Mouse (Mus musculus) heart, embryonic 15.5 days (tissue): ENCODE measurements at regions not wholly inside any gene's neighbourhood (a gene's known extent, or its start where the extent isn't known, plus 50 kb on each side); places are given as distances from the start of the nearest gene placed in this dataset.

Source experiments
- ATAC-seq: fragments of 200-750 bp; cut with Nextera tagmentation; replicated peaks from 2 replicates; pipeline ENCODE4 v1.8.0; 2017; ENCODE audit warnings: low read depth, moderate TSS enrichment; ENCODE audit not compliant: insufficient number of reproducible peaks, insufficient read depth, low FRiP score
- H3K27ac ChIP-seq: fragments of 300-500 bp; sonication (generic); 2 replicates; pipeline ENCODE4 v1.5.1; 2015; ENCODE audit warnings: mild to moderate bottlenecking, inconsistent platforms
- H3K27me3 ChIP-seq: fragments of 300-500 bp; sonication (generic); 2 replicates; pipeline ENCODE4 v1.6.1; 2015; ENCODE audit warnings: inconsistent platforms
- H3K36me3 ChIP-seq: fragments of 300-500 bp; sonication (generic); 2 replicates; pipeline ENCODE4 v1.6.1; 2015; ENCODE audit warnings: mild to moderate bottlenecking, inconsistent platforms
- H3K4me1 ChIP-seq: fragments of 300-500 bp; sonication (generic); replicated peaks from 2 replicates; pipeline ENCODE4 v1.6.1; 2015; ENCODE audit warnings: inconsistent platforms
- H3K4me2 ChIP-seq: fragments of 300-500 bp; sonication (generic); 2 replicates; pipeline ENCODE4 v1.6.1; 2015; ENCODE audit warnings: inconsistent platforms, mild to moderate bottlenecking, moderate library complexity
- H3K4me3 ChIP-seq: fragments of 300-500 bp; sonication (generic); 2 replicates; pipeline ENCODE4 v1.5.1; 2015; ENCODE audit warnings: mild to moderate bottlenecking, inconsistent platforms
- H3K9ac ChIP-seq: fragments of 300-500 bp; sonication (generic); 2 replicates; pipeline ENCODE4 v1.6.1; 2015; ENCODE audit warnings: mild to moderate bottlenecking, inconsistent platforms
- H3K9me3 ChIP-seq: fragments of 300-500 bp; sonication (generic); replicated peaks from 2 replicates; pipeline ENCODE4 v1.6.1; 2016; ENCODE audit warnings: inconsistent platforms
- WGBS: fragments of 180-500 bp; shearing (Covaris S2); methylation state at CpG from one replicate; pipeline ENCODE4 v1.1.7; 2015; ENCODE audit warnings: mixed read lengths; 5-methylcytosine and 5-hydroxymethylcytosine counted together

DNA sequence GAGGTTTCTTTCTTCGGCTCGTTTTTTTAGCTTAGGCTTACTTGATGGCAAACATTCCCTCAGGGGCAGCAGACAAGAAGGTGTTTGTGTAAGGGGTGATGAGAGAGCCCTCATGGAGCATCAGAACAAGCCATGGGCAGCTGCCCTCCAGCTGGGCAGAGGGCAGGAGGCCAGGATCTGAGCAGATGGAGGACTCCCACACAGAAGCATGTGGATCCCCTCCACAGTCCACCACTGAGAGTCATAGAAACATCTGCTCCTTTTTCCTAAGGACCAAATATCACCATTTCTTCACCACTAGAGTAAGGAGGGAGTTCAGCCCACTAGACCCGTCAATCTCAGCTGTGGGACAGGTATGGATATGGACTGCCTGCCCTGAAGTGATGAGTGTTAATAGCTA is 214.4 kb downstream of the Qk start:
- no peak overlapping the region for H3K4me3 ChIP-seq
- H3K27me3 ChIP-seq = no peaks in the 10 kb centered on the region
- H3K4me2 ChIP-seq = no peak overlapping the region
- H3K27ac ChIP-seq = no peak overlapping the region
- no peak overlapping the region for H3K9ac ChIP-seq
- no peak for ATAC-seq
- H3K9me3 ChIP-seq = no peaks in the 10 kb centered on the region
- 61% methylated on average over 3 of the region's 3 CpGs for WGBS
- H3K36me3 ChIP-seq = no peaks in the 10 kb centered on the region
- no peaks in the 10 kb centered on the region for H3K4me1 ChIP-seq

DNA sequence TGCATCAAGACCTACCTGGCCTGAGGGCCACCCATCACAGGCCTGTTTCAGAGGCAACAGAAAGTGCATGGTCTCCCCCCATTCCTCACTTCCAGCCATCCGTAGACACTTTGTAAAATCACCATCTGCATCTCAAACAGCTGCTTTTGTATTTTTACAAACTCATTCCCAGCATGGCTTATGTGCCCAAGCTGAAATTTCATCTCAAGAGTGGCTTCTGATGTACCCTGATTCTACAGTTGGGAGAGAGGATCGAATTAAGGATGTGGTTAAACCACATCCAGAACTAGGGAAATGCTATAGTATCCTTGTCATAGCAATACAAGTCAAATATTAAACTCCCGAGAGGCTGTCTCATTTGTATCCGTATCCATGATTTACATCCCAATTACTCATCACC is 221.5 kb downstream of the Qk start:
- Histone ChIP-seq H3K4me3 (no peak overlapping the region), H3K4me2 (no peak overlapping the region), H3K36me3 (no peaks in the 10 kb centered on the region), H3K27ac (no peak overlapping the region), H3K9me3 (no peaks in the 10 kb centered on the region), H3K27me3 (no peaks in the 10 kb centered on the region), H3K9ac (no peak overlapping the region), H3K4me1 (peaks cover 9% of the 10 kb centered on the region)
- 78% methylated on average over 4 of the region's 4 CpGs for WGBS
- ATAC-seq = no peak

DNA sequence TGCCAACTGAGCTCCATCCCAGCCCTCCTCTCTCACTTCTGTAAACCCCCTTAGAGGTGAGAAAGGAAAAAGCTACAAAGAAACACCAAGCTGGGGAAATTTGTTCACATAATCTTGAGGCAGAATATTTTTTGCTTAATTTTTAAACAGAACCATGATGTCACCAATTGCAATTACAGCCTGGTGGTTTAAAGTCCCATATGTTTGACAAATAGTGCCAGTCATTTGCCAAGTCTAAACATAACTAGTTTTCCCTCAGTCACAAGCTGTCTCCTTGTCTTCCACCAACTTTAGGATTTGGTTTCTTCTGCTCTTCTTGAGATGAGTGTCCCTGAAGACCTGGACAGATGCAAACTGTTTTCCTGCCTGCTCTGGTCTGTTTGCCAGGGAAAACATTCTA is 222.0 kb downstream of the Qk start:
- ATAC-seq = no peak
- H3K27me3 ChIP-seq = no peaks in the 10 kb centered on the region
- no peak overlapping the region for H3K9ac ChIP-seq
- no peak overlapping the region for H3K4me3 ChIP-seq
- no peak overlapping the region for H3K27ac ChIP-seq
- H3K4me2 ChIP-seq = no peak overlapping the region
- H3K9me3 ChIP-seq = no peaks in the 10 kb centered on the region
- H3K36me3 ChIP-seq = no peaks in the 10 kb centered on the region
- peaks cover 11% of the 10 kb centered on the region for H3K4me1 ChIP-seq

DNA sequence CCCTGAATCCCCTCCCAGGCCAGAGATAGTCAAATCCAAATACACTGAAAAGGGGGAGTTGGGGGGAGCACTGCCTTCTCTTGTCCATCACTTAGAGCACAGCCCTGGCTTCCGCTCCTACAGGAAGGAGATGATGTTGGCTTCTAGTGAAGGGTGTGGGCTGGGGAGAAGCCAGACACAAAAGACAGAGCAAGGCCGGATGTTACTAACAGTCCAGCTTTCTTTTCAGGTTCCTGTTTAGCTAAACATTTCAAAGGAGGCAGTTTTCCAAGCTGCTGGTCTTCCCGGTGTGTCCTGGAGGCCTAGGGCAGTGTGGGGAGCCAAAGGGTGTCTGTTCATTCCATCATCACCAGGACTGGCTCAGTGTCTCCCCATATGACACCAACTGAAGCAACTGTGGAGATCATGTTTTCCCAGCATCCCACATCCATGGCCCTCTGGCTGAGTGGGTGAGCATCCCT is 223.8 kb downstream of the Qk start:
- Histone ChIP-seq H3K27me3 (no peaks in the 10 kb centered on the region), H3K27ac (peak overlapping the region; percentile 27; the same call in 1 of the 2 replicates), H3K4me1 (peaks cover 11% of the 10 kb centered on the region), H3K9ac (no peak overlapping the region), H3K4me2 (no peak overlapping the region), H3K36me3 (no peaks in the 10 kb centered on the region), H3K9me3 (no peaks in the 10 kb centered on the region; the same call in 1 of the 2 replicates), H3K4me3 (no peak overlapping the region)
- ATAC-seq = peak; percentile 64
- 63% methylated on average over 3 of the region's 3 CpGs for WGBS

DNA sequence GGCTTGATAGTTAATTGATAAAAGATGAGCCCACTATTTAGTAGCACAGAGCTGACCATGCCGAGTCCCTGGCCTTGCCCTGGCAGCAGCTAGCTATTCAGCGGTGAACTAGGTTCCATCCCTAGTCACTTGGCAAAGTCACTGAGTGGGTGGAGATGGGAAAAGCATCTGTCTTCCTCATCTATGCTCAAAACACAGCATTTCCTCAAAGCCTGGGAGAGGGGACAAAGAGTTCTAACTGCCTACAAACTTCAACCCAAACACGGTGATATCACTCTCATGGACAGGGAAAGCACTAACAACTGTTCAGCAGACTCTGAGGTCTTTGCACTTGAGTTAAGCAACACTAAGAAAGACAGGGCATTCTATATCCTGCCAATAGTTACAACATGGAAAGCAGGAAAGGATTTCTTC is 225.5 kb downstream of the Qk start:
- H3K9ac ChIP-seq = no peak overlapping the region
- ATAC-seq = no peak
- WGBS = 66% methylated on average over 3 of the region's 3 CpGs

DNA sequence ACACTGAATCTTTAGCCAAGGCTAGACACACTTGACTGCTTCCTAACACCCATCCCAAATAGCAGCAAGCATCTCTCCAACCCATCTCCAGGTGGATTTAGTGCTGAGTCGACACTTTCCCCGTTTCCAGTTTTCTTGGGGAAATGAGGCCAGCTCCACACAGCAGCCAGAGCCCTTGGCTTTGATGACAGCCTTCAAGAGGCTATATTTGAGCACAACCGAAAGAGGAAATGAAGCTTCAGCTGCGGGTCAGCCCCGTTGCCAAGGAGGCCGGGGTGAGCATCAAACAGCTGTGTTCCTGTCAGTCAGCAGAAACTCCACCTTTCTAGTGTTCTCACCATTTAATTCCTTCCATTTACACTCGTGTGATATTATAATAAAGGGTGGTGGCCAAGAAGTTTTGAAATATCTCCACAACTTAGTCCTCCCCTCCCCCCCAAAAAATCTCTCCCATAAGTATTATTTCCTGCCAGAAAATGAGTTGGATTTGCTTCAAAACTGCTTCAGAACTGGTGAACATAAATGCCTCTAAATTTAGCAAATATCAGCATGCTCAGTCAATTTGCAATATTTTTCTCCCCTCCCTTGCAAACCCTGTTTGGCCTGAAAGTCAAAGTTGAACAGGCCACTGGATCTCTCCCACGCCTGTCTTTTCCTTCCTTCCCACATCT is 226.1 kb downstream of the Qk start:
- no peak overlapping the region for H3K9ac ChIP-seq
- no peaks in the 10 kb centered on the region for H3K36me3 ChIP-seq
- WGBS = 34% methylated on average over 8 of the region's 8 CpGs
- H3K4me2 ChIP-seq = 0 out of 2 replicates have a peak overlapping the region, but pooled peaks have one; percentile 8
- 0 out of 2 replicates have a peak, but pooled peaks have one; percentile 35 for ATAC-seq
- peak overlapping the region; percentile 62 for H3K27ac ChIP-seq
- H3K27me3 ChIP-seq = no peaks in the 10 kb centered on the region
- no peak overlapping the region for H3K4me3 ChIP-seq
- H3K9me3 ChIP-seq = no peaks in the 10 kb centered on the region; the same call in 1 of the 2 replicates
- peaks cover 11% of the 10 kb centered on the region for H3K4me1 ChIP-seq

More for the DNA sequence above, 225.5 kb downstream of the Qk start:
- Histone ChIP-seq H3K4me3 (no peak overlapping the region), H3K27me3 (no peaks in the 10 kb centered on the region), H3K27ac (peak overlapping the region; percentile 62), H3K9me3 (no peaks in the 10 kb centered on the region; the same call in 1 of the 2 replicates), H3K36me3 (no peaks in the 10 kb centered on the region), H3K4me2 (no peak overlapping the region), H3K4me1 (peaks cover 11% of the 10 kb centered on the region)

DNA sequence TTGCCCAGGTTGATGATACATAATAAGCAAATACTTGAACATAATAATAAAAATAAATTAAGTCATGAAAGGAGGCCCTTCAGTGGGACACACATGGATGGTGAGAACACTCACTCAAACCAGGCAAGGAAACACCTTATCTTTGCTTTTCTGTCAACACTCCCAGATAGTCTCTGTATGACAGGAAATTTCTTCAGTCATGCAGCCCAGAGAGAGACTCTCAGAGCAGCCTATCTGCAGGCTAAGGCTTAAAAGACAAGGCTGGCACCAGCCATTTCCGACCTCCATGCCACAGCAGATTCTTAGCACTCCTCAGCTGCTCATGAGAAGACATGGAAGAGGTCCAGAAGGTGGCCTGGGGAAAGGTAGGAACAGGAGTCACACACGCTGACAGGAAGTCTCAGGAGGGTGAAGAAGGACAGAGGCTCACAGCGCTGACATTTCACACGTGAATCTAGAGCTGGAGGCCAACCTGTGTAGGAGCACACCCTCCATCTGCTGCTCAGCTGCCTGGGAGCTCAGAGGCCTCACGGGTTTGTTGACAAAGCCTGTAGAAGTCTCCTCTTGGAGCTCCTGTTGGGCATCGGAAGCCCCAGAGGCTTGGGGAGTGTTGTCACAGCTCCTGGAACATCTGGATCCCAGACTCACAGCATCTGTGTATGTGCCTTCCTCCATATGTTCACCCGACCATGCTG is 232.3 kb downstream of the Qk start:
- Histone ChIP-seq H3K27ac (peak overlapping the region; percentile 53; the same call in 1 of the 2 replicates), H3K27me3 (no peaks in the 10 kb centered on the region), H3K36me3 (no peaks in the 10 kb centered on the region), H3K4me3 (no peak overlapping the region), H3K4me1 (peaks cover 13% of the 10 kb centered on the region), H3K9ac (no peak overlapping the region), H3K9me3 (no peaks in the 10 kb centered on the region; the same call in 1 of the 2 replicates), H3K4me2 (no peak overlapping the region)
- 34% methylated on average over 7 of the region's 7 CpGs for WGBS
- peak; percentile 39; the same call in 1 of the 2 replicates for ATAC-seq

DNA sequence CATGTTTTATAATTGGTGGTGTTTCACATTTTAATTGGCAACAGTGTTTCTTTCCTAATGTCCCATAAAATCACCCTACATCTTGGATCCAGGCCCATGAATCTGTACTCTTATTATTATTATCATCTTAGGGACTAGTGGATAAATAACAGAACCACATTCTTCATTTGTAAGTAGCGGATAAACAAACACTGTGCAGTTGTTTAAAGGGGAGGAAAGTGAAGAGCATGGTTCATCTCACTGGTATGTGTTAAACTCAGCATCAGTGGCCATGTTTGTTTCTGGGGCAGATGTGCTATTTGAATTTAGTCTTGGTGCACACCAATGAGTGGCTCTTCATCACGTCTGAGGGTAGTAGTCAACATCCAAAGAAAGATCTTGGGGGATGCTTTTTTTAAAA is 233.1 kb downstream of the Qk start:
- WGBS = 68% methylated on average over 2 of the region's 2 CpGs
- ATAC-seq = no peak
- Histone ChIP-seq H3K27me3 (no peaks in the 10 kb centered on the region), H3K36me3 (no peaks in the 10 kb centered on the region), H3K4me1 (peaks cover 13% of the 10 kb centered on the region), H3K9ac (no peak overlapping the region), H3K4me3 (no peak overlapping the region), H3K4me2 (no peak overlapping the region), H3K27ac (no peak overlapping the region), H3K9me3 (no peaks in the 10 kb centered on the region)

DNA sequence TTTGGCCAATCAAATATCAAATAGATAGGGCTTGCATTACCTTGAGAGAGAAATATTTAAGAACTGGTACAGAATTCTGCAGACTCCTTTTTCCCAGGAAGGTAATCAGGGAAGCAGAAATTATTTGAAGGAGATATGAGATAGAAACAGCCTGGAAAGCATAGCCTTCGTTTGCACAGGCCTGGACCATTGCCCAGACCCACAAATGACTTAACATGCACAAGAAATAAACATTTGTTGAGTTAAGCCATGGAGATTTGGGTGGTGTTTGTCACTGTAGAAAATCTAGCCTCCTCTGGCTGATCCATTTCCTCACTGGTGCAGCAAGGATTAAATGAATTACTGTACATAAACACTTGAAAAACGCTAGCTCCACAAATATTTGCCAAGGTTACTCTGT is 233.5 kb downstream of the Qk start:
- Histone ChIP-seq H3K4me3 (no peak overlapping the region), H3K27me3 (no peaks in the 10 kb centered on the region), H3K36me3 (no peaks in the 10 kb centered on the region), H3K4me2 (no peak overlapping the region), H3K27ac (no peak overlapping the region), H3K9me3 (no peaks in the 10 kb centered on the region), H3K9ac (no peak overlapping the region), H3K4me1 (peaks cover 13% of the 10 kb centered on the region)
- ATAC-seq = no peak
- 30% methylated on average over 2 of the region's 2 CpGs for WGBS

DNA sequence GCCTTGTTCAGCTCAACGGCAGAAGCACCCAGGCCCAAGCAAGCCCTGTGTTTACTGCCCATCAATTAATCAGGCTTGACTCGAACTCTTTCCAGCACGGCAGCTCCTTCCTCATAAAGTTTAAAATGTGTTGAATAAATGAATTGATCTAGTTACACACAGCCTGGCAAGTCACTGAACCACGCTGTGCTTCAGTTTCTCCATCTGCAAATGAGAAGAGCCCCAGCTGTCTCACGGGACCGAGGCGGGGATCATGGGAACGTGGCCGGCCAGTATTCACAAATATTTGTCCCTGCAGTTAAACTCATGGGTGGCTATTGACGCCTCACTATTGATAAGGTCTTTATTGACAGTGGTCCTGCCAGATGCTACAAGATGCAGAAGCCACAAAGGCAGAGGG is 237.9 kb downstream of the Qk start:
- 84% methylated on average over 10 of the region's 10 CpGs for WGBS
- Histone ChIP-seq H3K4me3 (no peak overlapping the region), H3K4me2 (no peak overlapping the region), H3K9ac (no peak overlapping the region), H3K27me3 (no peaks in the 10 kb centered on the region), H3K36me3 (no peaks in the 10 kb centered on the region), H3K27ac (no peak overlapping the region), H3K9me3 (no peaks in the 10 kb centered on the region), H3K4me1 (peaks cover 27% of the 10 kb centered on the region)
- ATAC-seq = no peak

DNA sequence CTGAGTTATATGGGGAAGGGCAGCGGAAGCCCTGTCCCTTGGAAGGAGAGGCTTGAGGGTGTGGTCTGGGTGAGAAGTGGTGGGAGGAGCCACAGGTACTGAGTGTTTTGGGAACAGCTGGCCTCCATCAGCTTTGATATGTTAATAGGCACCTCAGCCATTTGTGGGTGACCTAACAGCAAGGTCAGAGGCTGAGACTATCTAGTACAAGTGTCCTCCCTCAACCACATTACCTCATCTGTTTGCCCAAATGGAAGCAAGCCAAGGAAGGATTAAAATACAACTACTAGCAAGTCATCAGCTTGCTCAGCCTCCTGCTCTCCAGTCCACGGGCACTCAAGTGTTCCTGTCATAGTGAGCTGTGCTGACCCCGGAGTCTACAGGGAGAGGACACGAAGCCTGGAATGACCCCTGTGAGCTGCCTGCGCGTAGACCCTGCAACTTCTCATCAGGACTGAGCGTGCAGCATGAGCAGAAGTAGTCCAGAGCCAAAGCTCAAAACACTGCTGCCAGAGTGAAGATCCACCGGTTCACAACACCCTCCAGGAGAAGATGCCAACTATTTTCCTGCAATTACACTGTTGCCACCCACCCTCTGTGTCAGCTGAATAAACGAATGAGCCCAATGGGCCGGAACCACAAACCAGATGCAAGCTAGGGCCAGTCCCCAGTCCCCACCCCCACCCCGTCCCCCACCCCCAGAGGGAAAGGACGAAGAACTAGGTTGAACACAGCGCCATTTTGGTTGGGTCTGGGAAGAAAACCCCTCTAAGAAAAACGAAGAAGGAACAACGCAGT is 239.6 kb downstream of the Qk start:
- 53% methylated on average over 15 of the region's 15 CpGs for WGBS
- peaks cover 21% of the 10 kb centered on the region for H3K4me1 ChIP-seq
- H3K27me3 ChIP-seq = no peaks in the 10 kb centered on the region
- peak overlapping the region; percentile 58 for H3K27ac ChIP-seq
- H3K4me3 ChIP-seq = no peak overlapping the region
- no peak overlapping the region for H3K9ac ChIP-seq
- no peaks in the 10 kb centered on the region for H3K9me3 ChIP-seq
- H3K4me2 ChIP-seq = no peak overlapping the region
- peak; percentile 91 for ATAC-seq
- H3K36me3 ChIP-seq = no peaks in the 10 kb centered on the region
